Comparison of ENCODE assay signal across 24 mouse cellular contexts in genomic region chr12:114513143-114513542, GRCm38 (mm10).
"Had no signal": no experiment of that assay in that cellular context is flagged by ENCODE, and none has a peak within 500 bp of the region (broad histone marks: within the 10 kb centered on the region; RNA-seq: fewer than 3 reads in every experiment).

No protein-coding gene starts in this region.

- H3K27ac ChIP-seq: heart, embryonic 10.5 days; hindbrain, embryonic 13.5 days; hindbrain, embryonic 15.5 days; hindbrain, postnatal 0 days; kidney, embryonic 15.5 days; kidney, postnatal 0 days; left cerebral cortex, adult 2 months; limb, embryonic 10.5 days; limb, embryonic 12.5 days; liver, embryonic 14.5 days had no signal

- H3K4me1 ChIP-seq: heart, embryonic 10.5 days; heart, embryonic 12.5 days; hindbrain, embryonic 13.5 days; hindbrain, embryonic 15.5 days; kidney, embryonic 15.5 days; limb, embryonic 10.5 days; limb, embryonic 12.5 days had no signal

- H3K4me2 ChIP-seq: heart, embryonic 12.5 days; hindbrain, embryonic 13.5 days; hindbrain, embryonic 15.5 days; kidney, embryonic 15.5 days; limb, embryonic 12.5 days; liver, embryonic 11.5 days had no signal

- ATAC-seq: hindbrain, postnatal 0 days; intestine, embryonic 16.5 days had no signal

- H3K27me3 ChIP-seq: heart, embryonic 12.5 days; hindbrain, embryonic 13.5 days; hindbrain, embryonic 15.5 days; kidney, embryonic 15.5 days; limb, embryonic 12.5 days had no signal

- DNase-seq: gastrocnemius, postnatal 14 days; gastrocnemius, postnatal 36 days; heart, adult 18-20 months; heart, postnatal 10 days; heart, postnatal 4 days; kidney, adult 11 months; kidney, adult 2 months; kidney, adult 9 months; kidney, postnatal 14 days; kidney, postnatal 36 days; liver had no signal

- H3K9ac ChIP-seq: heart, embryonic 12.5 days; hindbrain, embryonic 13.5 days; hindbrain, embryonic 15.5 days; kidney, embryonic 15.5 days; limb, embryonic 12.5 days; liver, embryonic 14.5 days had no signal

- H3K4me3 ChIP-seq: heart, embryonic 10.5 days; heart, embryonic 12.5 days; hindbrain, embryonic 13.5 days; hindbrain, embryonic 15.5 days; kidney, embryonic 15.5 days; left cerebral cortex, adult 2 months; limb, embryonic 10.5 days; limb, embryonic 12.5 days had no signal

- H3K36me3 ChIP-seq: heart, embryonic 10.5 days; heart, embryonic 12.5 days; hindbrain, embryonic 13.5 days; hindbrain, embryonic 15.5 days; kidney, embryonic 15.5 days; limb, embryonic 10.5 days; limb, embryonic 12.5 days had no signal
